Mouse (Mus musculus): ENCODE measurements around the gene Pir.

DNA sequence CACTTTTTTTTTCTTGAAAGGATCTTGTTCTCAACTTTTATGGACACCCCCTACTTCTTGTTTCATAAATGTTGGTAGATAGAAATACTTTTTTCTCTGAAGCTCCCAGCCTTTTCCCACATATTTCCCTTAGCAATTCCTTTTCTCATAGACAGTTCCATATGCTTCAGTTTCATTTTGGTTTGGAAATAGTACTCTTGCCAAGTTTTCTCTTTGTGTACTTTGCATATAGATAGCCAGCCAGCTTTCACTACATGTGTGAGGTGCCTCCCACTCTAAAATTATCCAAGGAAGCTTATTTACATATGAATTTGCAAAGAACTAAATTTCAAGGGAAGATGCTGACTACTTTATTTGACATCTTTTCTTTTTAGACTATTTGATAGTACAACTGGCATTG is 148.8 kb downstream of the Pir start:
- no peak for TF ChIP-seq CTCF (IDR thresholded peaks at IDR 0.05; ENCODE audit: low read depth)
- no peak for TF ChIP-seq EP300 (IDR thresholded peaks at IDR 0.05; ENCODE audit: low read depth)
